Mouse (Mus musculus) kidney, postnatal 10 days (tissue): ENCODE measurements around the gene Mns1.

Experiments used
- DNase-seq: peaks from one replicate; pipeline ENCODE4 v3.0.0; 2021; ENCODE audit warnings: mixed read lengths

Mns1 gene

GRCm38 (mm10) chr9:72477306-72477705 lies 39.5 kb downstream of the Mns1 start:
- DNase-seq: no peak

- no peak for DNase-seq
Observed at GRCm38 (mm10) chr9:72479276-72479675, 41.5 kb downstream of the Mns1 start.

- DNase-seq: no peak
Observed at GRCm38 (mm10) chr9:72488523-72488922, 50.7 kb downstream of the Mns1 start.

GRCm38 (mm10) chr9:72489131-72489530 lies 51.3 kb downstream of the Mns1 start:
- DNase-seq: no peak

- peak; percentile 95 for DNase-seq
Observed at GRCm38 (mm10) chr9:72491559-72492193, 53.9 kb downstream of the Mns1 start.

- DNase-seq: no peak
Observed at GRCm38 (mm10) chr9:72492194-72492565, 54.4 kb downstream of the Mns1 start, which contains the start of gene Tex9. TSS of gene Tex9 (minus strand) at chr9:72492212.

DNA sequence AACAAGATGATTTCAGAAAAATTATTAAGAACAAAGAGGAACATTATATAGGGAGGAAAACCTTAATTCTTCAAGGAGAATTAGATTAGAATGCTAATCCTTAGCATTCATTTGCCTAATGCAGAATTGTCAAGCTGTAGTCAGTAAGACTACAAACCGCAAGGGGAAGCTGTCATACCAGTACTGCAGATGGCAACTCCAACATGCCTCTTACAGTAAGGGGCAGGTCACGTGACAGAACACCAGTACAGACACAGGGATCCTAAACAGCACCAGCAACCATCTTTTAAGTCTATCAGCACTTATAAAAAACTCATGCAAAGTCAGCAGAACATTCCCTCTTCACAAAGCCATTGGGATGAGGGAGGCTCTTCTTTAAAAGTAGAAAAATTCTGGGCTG lies 55.7 kb downstream of the Mns1 start:
- DNase-seq: no peak

GRCm38 (mm10) chr9:72493984-72494685 lies 56.3 kb downstream of the Mns1 start:
- DNase-seq: peak; percentile 17

- no peak for DNase-seq
Observed at GRCm38 (mm10) chr9:72496691-72497090, 58.9 kb downstream of the Mns1 start.

GRCm38 (mm10) chr9:72497171-72497570 lies 59.4 kb downstream of the Mns1 start:
- no peak for DNase-seq
